Mouse (Mus musculus): Measurements from ENCODE around the gene Dennd2a. TPM values are rescaled to one million over a fixed set of nuclear protein-coding genes. Genes with fewer than 3 reads are reported as not detected.
A peak's percentile ranks its signal among the peaks of the same experiment; 100 is the strongest.

Gene Dennd2a
- total RNA-seq (2021): 1 to 10 TPM; 6.8 to 7.4 TPM

DNA sequence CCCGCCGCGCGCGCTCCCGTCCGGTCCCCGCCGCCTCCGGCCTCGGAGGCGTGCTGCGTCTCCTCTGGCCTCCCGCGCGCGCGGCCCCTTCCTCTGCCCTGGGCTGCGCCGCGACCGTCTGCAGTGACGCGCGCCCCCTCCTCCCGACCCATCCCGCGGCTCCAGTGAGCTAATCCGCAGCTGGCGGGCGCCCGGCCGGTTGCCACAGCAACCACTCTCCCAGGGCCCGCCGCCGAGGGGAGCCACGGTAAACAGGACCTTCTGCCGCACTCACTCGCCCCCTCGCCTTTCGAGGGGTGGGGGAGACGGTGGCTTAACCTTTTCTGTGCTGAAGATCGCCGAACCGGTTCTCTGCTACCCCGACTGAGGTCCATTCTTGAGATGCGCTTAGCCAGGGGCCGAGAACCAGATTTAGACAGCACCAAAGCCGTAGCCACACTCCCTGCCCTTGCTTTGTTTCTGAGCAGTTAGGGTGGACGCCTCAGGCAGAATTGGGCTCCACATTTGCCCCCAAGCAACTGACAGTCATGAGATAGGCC lies at the start of gene Dennd2a:
Gene Dennd2a (minus strand): TSS at position 145 of the 539 bp plus-strand sequence.
- intact Hi-C loops (cut with DNase I): loop anchor here (5.0 kb wide), 1 partner anchor 40 kb away; no protein-coding TSS in a partner anchor
- DNase-seq: peak; percentile 75 to 85

DNA sequence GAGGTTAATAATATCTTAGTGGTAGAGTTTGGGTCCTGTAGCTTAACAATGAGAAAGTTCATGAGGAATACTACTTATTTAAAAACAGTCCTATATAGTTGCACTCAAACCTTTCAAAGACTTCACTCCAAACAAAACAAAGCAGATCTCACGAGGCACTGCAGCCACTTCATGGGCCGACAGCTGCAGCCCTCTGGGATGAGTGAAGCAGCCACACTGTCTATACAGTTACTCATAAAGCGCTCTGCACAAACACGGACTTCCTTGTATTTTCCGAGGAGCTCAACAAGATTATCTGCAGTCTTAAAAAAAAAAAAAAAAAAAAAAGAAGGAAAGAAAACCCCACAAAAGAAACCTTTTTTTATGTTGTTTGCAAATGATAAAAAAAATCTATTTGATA lies 49.7 kb upstream of the Dennd2a start:
- DNase-seq: no peak
- intact Hi-C loops (cut with DNase I): no loop called here

DNA sequence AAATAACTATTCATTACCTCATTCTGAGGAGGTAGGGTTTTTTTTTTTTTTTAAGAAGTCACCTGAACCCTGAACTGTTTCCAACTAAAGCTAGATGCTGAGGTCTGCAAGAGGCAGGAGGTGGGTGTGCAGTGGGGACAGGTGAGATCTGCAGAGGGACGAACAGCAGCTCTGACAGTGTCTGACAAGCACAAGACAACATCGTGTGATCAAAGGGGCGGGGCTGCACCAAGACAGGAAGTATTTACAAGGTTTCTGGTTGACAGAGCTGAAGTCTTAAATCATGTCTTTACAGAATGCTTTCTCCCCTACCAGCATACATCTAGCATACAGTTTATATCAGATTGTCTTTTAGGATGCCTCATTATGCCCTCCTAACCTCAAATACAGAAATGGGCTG lies 49.2 kb upstream of the Dennd2a start:
- DNase-seq: no peak
- intact Hi-C loops (cut with DNase I): no loop called here

DNA sequence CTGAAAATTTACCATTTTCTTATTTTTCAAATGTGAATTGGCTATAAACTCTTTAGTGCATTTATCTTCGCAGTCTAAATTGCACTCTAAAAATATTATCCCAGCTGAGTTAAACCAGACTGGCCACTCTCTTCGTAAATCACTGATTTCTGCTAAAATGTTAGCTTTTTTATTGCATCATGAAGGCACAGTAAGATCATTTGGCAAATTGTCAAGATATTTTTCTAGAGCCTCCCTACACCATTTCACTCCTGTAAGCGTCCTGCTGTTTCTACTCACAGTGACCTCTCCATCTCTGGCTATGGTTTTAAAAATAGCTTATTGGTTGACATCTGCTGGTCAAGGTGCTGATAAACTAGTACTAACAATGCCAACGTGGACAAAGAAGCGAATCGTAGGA lies 48.4 kb upstream of the Dennd2a start:
- intact Hi-C loops (cut with DNase I): no loop called here
- no peak for DNase-seq

DNA sequence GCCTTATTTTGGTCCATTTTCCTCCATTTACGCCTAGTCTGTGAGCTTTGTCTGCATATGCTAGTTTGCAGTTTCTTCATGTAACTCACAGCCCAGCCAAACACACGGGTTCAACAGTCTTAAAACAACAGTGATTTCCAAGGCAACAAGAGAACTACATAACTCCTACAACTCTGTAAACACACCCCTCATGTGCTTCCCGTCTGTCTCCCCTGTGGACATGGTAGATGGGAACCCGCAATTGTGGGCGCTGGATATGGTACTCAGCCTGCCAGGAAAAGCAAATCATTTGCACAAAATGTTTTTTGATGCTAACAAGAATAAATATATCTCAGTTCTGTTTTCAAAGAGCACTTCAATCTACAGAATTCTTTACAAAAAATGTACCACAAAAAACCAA lies 46.9 kb upstream of the Dennd2a start:
- no peak for DNase-seq
- intact Hi-C loops (cut with DNase I): no loop called here

DNA sequence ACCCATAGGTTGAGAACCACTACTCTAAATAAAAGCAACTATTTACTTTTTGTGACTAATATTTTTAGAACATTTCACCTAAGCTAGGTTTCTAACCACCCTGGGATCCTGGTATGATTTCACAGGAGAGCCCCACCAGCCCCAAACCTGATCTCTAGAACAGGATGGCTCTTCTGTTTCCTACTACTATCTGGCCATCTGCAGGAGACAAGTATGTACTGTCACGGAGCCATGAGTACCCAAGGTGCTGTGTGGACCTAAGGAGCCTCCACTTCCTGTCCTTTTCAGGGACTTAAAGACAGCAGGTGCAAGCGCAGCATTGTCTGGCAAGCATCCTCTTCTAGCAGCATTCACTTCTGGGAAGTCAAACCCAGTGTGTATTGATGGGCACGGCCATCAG lies 44.2 kb upstream of the Dennd2a start:
- intact Hi-C loops (cut with DNase I): no loop called here

DNA sequence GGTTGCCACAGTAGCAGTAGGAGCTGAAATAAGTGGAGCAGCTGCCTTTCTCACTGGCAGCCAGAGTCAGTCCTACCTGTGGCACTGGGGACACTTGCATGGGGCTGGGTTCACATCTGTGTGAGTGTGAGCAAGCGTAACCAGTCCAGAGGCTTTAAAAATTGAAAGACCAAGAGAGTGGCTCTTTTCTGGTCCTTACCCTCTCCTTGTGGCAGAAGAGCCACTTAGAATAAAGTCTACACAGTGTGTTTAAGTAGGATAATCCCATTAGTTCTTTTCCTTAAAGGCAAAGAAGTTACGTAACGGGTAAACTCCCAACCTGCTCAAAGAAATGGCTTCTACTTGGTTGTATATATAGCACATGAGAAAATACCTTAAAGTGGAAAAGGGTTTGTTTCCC lies 43.2 kb upstream of the Dennd2a start:
- intact Hi-C loops (cut with DNase I): no loop called here
- no peak for DNase-seq

More for the DNA sequence above, 44.2 kb upstream of the Dennd2a start:
- no peak for DNase-seq

DNA sequence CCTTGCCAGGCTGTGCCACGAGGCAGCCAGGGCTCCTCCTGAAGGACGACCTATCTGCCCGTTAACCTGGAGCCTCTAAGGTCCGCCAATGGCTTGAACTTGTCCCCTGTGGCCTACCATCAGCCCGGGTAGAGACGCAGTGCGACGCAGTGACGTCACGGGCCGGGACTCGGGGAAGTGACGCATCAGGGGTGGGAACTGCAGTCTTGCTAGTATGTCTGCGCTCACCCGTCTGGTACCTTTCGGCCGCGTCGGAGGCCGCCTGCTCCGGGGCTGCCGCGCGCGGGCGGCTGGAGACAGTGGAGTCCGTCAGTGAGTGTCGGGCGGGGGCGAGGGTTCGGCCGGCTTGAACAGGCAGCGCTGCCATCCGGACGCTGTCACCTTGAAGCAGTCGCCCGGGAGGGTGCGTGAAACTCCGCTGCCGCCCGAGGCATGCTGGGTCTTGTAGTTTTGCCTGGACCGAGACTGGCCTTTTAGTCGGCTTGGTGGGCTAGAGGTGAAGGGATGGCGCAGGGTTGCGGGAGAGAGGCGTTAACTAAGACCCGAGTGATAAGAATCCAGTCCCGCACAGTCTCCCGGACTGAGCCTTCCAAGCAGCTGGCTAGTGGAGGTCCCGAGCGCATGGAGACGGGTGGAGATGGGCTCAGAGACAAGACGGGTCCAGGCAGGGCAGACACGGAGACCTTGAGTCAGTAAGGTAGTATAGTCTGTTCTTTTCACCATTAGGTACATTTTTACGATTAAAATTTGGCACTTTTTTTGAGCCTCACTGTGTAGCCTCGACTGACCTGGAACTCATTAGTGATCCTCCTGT lies 34.9 kb upstream of the Dennd2a start, which contains the start of gene Ndufb2:
Gene Ndufb2 (plus strand): TSS at position 174 of the 814 bp plus-strand sequence.
- DNase-seq: peak; percentile 95 to 97
- intact Hi-C loops (cut with DNase I): loop anchor here (1.0 to 2.0 kb wide), 2 partner anchors 18 to 133 kb away; partner anchors contain the start of gene Braf

DNA sequence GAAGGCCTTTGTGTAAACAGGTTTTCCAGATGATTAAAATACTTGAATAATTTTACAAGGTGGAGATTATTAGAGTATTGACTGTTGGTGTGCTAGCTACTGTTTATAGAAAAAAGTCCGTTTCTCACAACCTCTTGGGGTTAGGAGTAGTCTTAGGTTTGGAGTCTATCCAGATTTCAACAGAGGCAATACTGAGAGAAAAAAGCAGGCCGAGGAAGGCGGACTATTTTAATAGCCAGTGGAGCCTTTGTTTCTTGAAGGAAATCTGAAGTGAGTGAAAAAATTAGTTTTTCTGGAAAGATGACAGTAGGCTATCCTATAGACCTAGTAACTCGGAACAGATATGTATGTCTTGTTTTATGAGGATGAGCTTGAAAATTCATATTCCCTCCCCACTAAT lies 33.8 kb upstream of the Dennd2a start:
- DNase-seq: no peak
- intact Hi-C loops (cut with DNase I): no loop called here

DNA sequence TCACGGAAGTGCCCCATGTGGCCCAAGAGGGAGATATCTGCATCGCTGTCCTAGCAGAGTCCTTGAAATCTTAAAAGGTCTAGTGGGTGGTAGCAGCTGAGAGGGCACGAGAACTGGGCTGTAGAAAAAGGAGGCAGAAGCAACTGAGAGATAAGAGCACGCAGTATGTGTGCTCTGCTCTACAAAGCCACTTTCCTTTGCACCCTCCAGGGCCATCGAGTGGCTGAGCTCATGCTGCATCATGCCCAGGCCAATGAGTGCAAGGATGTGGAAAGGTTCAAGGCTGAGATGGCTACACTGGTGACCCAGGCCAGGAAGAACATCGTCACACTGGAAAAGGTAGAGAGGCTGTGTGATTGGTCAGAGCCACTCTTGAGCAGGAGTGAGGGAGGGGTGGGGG lies 27.9 kb upstream of the Dennd2a start, which contains the start of gene Gm42420:
Gene Gm42420 (plus strand): TSS at position 237 of the 400 bp plus-strand sequence.
- DNase-seq: no peak
- intact Hi-C loops (cut with DNase I): no loop called here

DNA sequence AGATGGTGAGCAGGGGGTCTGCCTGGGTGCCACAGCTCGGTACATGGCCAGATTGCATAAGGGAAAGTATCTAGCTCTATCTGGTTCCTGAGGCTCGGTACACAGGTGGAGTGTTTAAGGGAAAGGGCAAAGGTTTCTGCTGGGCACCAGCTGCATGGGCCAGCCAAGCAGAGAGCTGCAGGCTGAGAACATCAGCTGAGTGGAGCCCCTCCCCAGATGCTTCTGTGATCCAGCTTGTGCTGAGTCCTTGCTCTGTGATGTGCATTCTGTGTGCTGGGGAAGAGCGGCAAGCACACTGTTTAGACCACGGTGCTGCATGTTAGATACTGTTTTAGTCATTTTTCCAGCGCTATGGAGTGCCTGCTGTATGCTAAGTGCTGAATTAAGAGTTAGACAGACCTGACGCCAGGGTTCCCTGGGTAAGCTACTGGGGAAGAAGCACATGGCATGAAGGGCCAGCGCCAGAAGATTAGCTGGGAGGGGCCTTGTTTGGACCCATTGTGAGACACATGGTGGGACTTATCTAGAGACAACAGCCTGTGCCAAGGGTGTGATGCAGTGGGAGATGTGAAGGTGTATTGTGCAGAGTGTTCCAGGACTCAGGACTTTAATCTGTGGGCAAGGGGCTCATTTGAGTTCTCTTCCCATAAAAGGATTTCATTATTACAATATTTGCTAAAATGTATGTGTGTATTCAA lies 23.6 kb upstream of the Dennd2a start:
- intact Hi-C loops (cut with DNase I): no loop called here

DNA sequence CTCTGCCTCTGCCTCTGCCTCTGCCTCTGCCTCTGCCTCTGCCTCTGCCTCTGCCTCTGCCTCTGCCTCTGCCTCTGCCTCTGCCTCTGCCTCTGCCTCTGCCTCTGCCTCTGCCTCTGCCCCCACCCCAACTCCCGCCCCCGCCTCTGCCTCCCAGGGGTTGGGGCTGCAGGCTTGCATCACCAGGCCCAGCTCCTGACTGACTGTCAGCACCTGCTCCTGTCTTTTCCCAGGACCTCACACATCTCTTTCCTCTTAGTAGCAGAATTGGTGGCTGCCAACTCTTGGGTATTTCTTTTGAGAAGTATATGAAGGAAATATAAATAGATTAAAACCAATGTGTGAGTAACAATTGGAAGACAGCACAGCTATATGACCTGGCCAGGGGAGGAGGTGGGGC lies 22.9 kb upstream of the Dennd2a start:
- intact Hi-C loops (cut with DNase I): no loop called here

More for the DNA sequence above, 23.6 kb upstream of the Dennd2a start:
- DNase-seq: no peak

DNA sequence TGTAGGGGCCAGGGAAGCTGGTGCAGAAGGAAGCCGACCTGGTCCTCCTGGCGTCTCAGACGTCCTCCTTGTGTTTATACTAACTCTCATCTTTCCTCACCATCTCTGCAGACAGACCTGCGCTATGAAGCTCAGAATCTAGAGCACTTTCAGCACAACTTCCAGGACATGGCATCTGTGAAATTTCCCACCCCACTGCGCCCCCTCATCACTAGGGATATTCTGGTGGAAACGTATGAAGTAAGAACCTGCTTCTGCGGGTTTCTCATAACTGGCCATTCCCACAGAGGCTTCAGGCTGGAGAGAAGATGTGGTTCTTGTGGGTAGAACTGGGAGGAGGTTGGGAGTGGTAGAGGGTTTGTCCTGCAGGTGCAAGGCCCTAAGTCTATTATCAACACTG lies 21.9 kb upstream of the Dennd2a start:
- no peak for DNase-seq
- intact Hi-C loops (cut with DNase I): loop anchor here (10.0 kb wide), 1 partner anchor 375 kb away; the partner anchor contains the start of gene Kdm7a

More for the DNA sequence above, 22.9 kb upstream of the Dennd2a start:
- no peak for DNase-seq

DNA sequence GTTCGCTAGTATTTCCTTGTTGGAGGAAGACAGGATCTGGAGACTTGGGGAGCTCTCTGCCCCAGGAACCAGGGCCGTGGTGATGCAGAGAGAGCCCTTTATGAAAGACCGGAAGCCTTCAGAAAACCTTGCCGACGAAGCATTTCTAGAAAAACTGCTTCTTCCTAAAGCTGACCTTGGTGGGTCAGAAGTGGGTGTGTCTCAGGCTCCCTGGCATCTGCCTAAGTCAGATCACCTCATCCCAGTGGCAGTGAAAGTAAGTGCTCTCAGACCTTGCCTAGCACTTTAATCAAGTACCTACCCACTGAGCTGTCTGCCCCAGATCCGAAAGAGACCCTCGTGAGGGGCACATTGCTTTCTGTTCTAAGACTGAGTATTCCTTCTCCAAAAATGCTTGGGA lies 17.3 kb upstream of the Dennd2a start:
- intact Hi-C loops (cut with DNase I): loop anchor here (2.0 to 10.0 kb wide), 2 partner anchors 18 to 370 kb away; partner anchors contain the start of genes Kdm7a and Ndufb2

DNA sequence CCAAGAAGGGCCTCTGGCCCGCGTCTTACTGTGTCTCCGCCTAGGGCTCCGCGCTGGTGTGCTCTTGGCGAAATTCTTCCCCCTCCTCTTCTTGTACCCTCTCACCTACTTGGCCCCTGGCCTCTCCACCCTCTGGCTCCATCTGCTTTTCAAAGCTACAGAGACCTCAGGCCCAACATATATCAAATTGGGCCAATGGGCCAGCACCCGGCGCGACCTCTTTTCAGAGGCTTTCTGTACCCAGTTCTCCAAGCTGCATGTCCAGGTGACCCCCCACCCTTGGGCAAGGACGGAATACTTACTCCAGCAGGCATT lies 16.8 kb upstream of the Dennd2a start:
- intact Hi-C loops (cut with DNase I): loop anchor here (2.0 to 10.0 kb wide), 2 partner anchors 18 to 370 kb away; partner anchors contain the start of genes Kdm7a and Ndufb2
- DNase-seq: no peak

More for the DNA sequence above, 17.3 kb upstream of the Dennd2a start:
- no peak for DNase-seq

DNA sequence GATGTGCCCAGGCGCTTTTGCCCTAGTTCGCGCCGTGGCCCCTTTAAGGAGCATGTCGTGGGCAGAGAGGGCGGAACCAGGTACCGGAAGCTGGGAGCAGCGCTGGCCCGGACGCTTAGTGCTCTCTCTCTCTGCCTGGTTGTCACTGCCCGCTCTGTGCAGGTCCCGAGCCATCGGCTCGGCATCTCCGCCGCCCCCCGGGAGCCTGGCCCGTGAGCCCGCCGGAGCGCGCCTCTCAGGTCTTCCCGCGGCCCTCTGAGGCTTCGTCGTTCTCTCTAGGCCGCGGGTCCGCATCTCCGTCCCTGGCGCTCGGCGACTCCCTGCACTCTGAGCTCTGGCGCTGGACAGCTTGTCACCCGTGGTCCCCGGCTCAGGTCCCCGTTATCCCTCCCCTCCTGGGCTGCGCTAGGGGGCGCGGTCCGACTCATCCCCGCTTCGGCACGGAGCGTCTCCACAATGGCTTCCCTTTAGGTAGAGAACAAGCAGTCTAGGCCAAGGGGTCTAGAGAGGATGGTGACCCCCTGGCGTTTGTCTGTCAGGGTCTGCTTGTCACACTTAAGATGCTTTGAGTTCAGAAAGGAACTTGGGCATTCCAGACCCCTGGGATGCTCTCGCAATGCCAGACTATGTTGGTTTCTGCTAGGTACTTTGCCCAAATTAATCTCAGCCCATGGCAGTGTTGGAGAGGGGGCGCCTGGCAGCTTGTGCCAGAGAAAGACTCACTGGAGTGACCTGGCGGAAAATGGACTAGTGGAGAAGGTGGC lies 16.3 kb upstream of the Dennd2a start, which contains the start of gene Adck2:
Gene Adck2 (plus strand): TSS at position 83 of the 764 bp plus-strand sequence.
- peak; percentile 82 for DNase-seq
- intact Hi-C loops (cut with DNase I): loop anchor here (2.0 to 10.0 kb wide), 2 partner anchors 19 to 369 kb away; partner anchors contain the start of genes Kdm7a and Ndufb2

DNA sequence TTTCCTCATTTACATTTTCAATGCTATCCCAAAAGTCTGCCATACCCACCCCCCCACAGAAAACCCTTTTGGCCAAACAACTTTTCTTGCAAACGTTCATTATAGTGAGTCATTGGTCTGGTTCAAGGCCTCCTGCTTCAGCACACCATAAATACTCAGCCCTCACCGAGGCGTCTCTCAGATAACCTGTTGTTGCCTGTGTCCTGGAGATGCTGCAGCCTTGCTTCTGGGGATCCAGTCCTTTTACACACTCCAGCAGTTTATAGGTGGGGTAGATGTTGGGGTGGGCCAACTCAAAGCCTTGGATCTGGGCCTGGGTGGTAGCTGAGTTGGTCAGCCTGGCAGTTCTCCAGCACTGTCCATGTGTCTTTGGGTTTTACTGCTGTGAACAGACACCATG lies 12.8 kb upstream of the Dennd2a start:
- no peak for DNase-seq
- intact Hi-C loops (cut with DNase I): loop anchor here (10.0 kb wide), 1 partner anchor 366 kb away; the partner anchor contains the start of gene Kdm7a

DNA sequence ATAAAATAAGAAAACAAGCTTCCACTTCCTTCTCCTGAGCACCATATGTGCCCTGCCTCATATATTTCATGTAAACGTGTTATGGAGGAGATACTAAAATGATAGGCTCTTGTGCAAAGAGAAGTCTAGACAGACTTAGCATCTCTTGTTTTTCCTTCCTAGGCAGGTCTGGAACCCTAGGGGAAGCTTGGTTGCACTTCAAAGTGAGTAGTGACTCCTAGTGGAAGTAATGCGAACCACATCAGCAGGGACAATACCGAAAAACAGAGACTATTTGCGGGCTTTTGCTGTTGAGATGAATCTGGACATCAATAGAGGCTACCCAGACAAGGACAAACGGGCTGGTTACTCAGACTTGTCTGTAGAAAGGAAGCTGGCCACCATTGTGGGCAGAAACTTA lies 9.9 kb upstream of the Dennd2a start:
- intact Hi-C loops (cut with DNase I): loop anchor here (1.0 to 2.0 kb wide), 2 partner anchors 104 to 213 kb away; no protein-coding TSS in a partner anchor
- DNase-seq: no peak

DNA sequence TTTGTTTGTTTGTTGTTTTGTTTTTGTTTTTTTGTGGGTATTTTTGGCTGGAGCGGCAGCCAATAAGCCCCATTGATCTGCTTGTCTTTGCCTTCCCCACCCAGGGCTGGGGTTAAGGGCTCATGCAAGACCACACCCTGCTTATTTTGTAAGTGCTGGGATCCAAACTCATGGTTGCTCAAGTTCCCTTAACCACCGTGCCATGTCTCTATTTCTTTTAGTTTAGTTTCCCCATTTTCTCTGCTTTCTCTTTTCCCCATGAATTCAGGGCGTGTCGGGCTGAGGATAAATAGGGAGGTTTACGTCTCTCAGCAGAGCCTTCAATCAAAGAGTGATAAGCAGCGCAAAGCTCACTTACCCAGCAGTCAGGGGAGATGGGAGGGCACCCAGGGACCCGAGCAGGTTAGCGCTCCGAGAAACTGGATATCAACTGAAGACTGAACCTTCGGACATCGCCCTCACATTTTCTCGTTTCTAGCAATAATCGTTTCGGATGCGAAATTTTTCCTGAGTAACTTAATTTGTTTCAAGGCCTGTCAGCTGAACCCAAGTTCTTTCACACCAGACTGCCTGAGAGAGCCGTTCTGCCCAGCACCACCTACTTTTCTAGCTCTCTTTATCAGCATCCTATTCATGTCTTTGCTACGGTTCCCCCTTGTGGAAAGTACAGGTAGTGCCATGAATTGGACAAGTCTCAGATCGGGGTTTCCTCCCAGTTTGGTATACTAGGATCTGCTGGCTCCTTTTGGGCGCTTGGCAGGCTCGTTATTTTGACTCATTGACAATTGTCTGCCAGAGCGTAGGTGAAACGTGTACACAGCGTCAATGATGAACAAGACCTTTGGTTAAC lies 4.7 kb upstream of the Dennd2a start:
- peak; percentile 78 to 79 for DNase-seq
- intact Hi-C loops (cut with DNase I): loop anchor here (1.0 to 5.0 kb wide), 2 partner anchors 99 to 145 kb away; no protein-coding TSS in a partner anchor

All from heart, postnatal 36 days (tissue).